Mouse (Mus musculus) liver, adult 2 months (tissue): ENCODE measurements around the gene Armc3. TPM values are rescaled to one million over a fixed set of nuclear protein-coding genes. Genes with fewer than 3 reads are reported as not detected.
"Not testable (repeated sequence)": the region's sequence is repeated elsewhere in the genome, so short reads cannot be mapped to it uniquely, and the experiment has no call there.

Experiments used
- DNase-seq: peaks from one replicate; pipeline ENCODE4 v3.0.0-alpha.2; 2011; ENCODE audit warnings: low read depth, low spot score; ENCODE audit errors: extremely low read depth
- H3K27ac ChIP-seq: fragments of 200-500 bp; replicated peaks from 2 replicates; pipeline ENCODE4 v1.5.1; 2012; ENCODE audit warnings: low read depth, mild to moderate bottlenecking, control low read depth, inconsistent platforms, low read length; ENCODE audit not compliant: insufficient read depth
- H3K27me3 ChIP-seq: fragments of 200-500 bp; 2 replicates; pipeline ENCODE4 v1.6.1; 2012; ENCODE audit warnings: mild to moderate bottlenecking, moderate library complexity, low read length, inconsistent platforms; ENCODE audit not compliant: control insufficient read depth, insufficient read depth
- H3K36me3 ChIP-seq: fragments of 200-500 bp; 2 replicates; pipeline ENCODE4 v1.6.1; 2012; ENCODE audit warnings: low read length, inconsistent platforms; ENCODE audit not compliant: control insufficient read depth, insufficient read depth
- H3K4me1 ChIP-seq: fragments of 200-500 bp; 2 replicates; pipeline ENCODE4 v1.6.1; 2011; ENCODE audit warnings: low read length; ENCODE audit not compliant: control insufficient read depth, insufficient read depth
- H3K4me3 ChIP-seq: fragments of 200-500 bp; 2 replicates; pipeline ENCODE4 v1.5.1; 2011; ENCODE audit warnings: low read depth, mild to moderate bottlenecking, control low read depth, low read length, moderate library complexity; ENCODE audit not compliant: insufficient read depth
- H3K79me2 ChIP-seq: fragments of 200-500 bp; 2 replicates; pipeline ENCODE4 v1.6.1; 2012; ENCODE audit warnings: inconsistent platforms, mild to moderate bottlenecking, low read length, moderate library complexity; ENCODE audit not compliant: control insufficient read depth, insufficient read depth
- H3K9ac ChIP-seq: fragments of 200-500 bp; 2 replicates; pipeline ENCODE4 v1.6.1; 2012; ENCODE audit warnings: low read depth, mild to moderate bottlenecking, control low read depth, inconsistent platforms, low read length
- CTCF ChIP-seq: fragments of 200-500 bp; IDR thresholded peaks from 2 replicates; pipeline ENCODE4 v1.5.1; 2011; ENCODE audit warnings: low read depth, low read length, control low read depth
- POLR2A ChIP-seq: fragments of 200-500 bp; IDR thresholded peaks from 2 replicates; pipeline ENCODE4 v1.6.1; 2011; ENCODE audit warnings: low read length, control low read depth; ENCODE audit not compliant: insufficient read depth; ENCODE audit errors: extremely low read depth
- WGBS: fragments of 180-500 bp; shearing (Covaris S2); methylation state at CpG from one replicate; pipeline ENCODE4 v1.1.7; 2018; 5-methylcytosine and 5-hydroxymethylcytosine counted together
- polyA plus RNA-seq: library from polyadenylated mRNA; depleted of rRNA; stranded (reverse); fragments of >200 nt; gene quantifications from 2 replicates; pipeline ENCODE4 v1.2.3, GENCODE M21; 2012
- total RNA-seq: library from RNA; depleted of rRNA; stranded (reverse); fragments of >200 nt; gene quantifications from 2 replicates; pipeline ENCODE4 v1.2.3, GENCODE M21; 2014

The Armc3 gene
- total and polyA plus RNA-seq, 2 experiments, result not detected

DNA sequence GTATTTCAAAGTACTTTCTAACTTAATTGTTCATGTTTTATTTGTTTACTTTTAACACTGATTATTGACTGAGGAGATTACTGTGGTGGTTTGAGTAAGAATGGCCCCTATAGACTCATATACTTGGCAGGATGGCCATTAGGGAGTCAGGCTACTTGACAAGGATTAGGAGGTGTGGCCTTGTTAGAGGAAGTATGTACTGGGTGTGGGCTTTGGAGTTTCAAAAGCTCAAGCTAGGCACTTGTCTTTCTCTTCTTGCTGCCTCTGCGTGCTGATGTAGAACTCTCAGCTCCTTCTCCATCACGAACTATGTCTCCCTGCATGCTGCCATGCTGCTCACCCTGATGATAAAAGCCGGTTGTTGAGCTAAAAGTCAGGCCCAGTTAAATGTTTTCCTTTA lies 111.4 kb downstream of the Armc3 start:
- Histone ChIP-seq H3K27me3 (no peaks in the 10 kb centered on the region), H3K79me2 (no peaks in the 10 kb centered on the region), H3K4me1 (no peaks in the 10 kb centered on the region), H3K36me3 (no peaks in the 10 kb centered on the region), H3K9ac (no peak overlapping the region), H3K4me3 (no peak overlapping the region), H3K27ac (no peak overlapping the region)
- TF ChIP-seq POLR2A (no peak), CTCF (no peak)
- 90% methylated on average over 3 of the region's 3 CpGs for WGBS
- DNase-seq, result no peak

DNA sequence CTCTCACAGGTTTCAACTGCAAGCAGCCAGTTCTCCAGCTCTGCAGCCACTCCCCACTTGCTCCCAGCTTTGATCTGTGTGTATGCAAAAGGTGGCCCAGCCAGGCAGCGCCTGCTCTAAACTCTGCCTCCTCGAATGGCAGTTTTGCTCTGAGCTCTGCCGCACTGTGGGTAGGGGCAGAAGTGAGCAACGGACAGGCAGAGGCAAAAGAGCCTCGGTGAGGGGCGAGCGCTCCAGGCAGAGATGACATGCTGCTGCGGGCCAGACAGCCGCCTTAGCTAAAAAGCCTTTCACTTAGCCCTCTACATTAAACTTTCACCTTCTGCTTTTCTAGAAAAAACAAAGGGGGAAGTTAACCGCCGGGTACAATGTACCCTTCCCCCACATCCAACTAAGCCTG lies 117.0 kb downstream of the Armc3 start:
- H3K9ac ChIP-seq, result no peak overlapping the region
- no peak overlapping the region for H3K27ac ChIP-seq
- 58% methylated on average over 11 of the region's 11 CpGs for WGBS
- no peak for TF ChIP-seq CTCF
- TF ChIP-seq POLR2A, result no peak
- no peaks in the 10 kb centered on the region for H3K36me3 ChIP-seq
- DNase-seq, result no peak
- no peak overlapping the region for H3K4me3 ChIP-seq
- no peaks in the 10 kb centered on the region for H3K27me3 ChIP-seq
- H3K4me1 ChIP-seq, result no peaks in the 10 kb centered on the region
- no peaks in the 10 kb centered on the region for H3K79me2 ChIP-seq

DNA sequence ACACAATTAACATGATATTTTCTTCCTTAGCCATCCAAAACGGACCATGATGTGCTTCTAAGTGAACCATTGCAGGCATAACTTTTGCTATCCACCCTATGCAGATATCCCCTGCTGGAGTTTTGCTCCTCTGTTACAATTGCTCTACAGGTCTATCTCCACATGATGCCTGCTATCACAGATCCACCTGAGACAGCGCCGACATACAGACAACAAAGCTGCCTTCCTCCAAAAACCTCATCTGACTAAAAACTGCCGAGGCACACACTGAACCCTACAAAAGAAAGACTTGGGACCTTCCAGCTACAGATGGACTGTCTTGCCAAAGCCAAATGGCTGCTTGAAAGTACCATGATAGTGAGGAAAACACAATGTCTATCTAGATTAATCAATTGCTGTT lies 117.6 kb downstream of the Armc3 start:
- Histone ChIP-seq H3K36me3 (no peaks in the 10 kb centered on the region), H3K27ac (no peak overlapping the region), H3K4me1 (no peaks in the 10 kb centered on the region), H3K9ac (no peak overlapping the region), H3K79me2 (no peaks in the 10 kb centered on the region), H3K27me3 (no peaks in the 10 kb centered on the region), H3K4me3 (no peak overlapping the region)
- DNase-seq, result no peak
- no peak for TF ChIP-seq CTCF
- TF ChIP-seq POLR2A, result no peak
- WGBS, result 67% methylated on average over 4 of the region's 4 CpGs

DNA sequence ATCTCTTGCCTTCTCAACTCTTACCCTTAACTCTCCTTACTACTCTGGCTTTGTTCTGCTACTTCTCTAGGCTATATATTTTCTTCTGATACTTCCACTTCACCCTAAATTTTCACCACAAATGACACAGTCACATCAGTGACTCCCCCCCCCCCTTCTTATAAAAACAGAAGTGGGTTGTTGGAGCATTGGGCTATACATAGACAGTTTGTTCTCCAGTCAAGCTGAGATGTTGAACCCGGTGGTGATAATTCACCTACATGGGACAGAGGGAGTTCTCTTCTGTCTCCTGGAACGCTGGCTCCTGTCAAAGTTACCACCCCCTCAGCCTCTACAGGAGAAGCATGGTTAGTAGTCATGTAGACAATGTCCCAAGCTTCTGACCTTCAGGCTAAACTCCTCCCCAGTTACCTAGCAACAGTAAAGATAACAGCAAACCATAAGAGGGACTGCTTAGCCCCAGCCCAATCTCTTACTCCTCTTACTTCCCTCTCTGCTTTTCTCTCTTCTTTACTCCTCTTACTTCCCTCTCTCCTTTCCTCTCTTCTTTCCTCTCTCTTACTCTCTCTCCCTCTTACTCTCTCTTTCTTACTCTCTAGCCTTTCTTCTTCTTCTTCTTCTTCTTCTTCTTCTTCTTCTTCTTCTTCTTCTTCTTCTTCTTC lies 118.2 kb downstream of the Armc3 start:
- H3K36me3 ChIP-seq, H3K4me1 ChIP-seq, H3K9ac ChIP-seq, H3K4me3 ChIP-seq, H3K27me3 ChIP-seq, H3K27ac ChIP-seq, DNase-seq, H3K79me2 ChIP-seq: not testable (repeated sequence)
- WGBS, result 82% methylated on average over 2 of the region's 2 CpGs

DNA sequence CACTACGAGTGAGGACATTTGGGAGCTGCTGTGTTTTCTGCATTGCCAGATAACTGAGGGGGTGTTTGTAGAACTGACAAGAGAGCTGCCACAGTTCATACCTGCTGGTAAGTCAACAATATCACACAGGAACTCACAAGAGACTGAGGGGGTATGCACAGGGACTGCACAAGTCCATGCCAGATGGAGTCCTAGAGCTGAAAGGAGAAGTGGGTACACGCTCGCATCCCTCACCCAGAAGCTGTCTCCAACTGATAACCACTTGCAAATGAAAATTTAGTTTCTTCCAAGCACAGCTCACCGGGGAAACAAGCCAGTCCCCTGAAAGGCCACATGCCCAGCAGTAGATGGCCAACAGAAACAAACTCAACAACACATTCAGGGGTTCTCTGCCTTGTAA lies 119.4 kb downstream of the Armc3 start:
- Histone ChIP-seq H3K27ac (no peak overlapping the region), H3K4me3 (no peak overlapping the region), H3K36me3 (no peaks in the 10 kb centered on the region), H3K9ac (no peak overlapping the region), H3K79me2 (no peaks in the 10 kb centered on the region), H3K4me1 (no peaks in the 10 kb centered on the region), H3K27me3 (no peaks in the 10 kb centered on the region)
- TF ChIP-seq CTCF, result no peak
- no peak for TF ChIP-seq POLR2A
- whole genome bisulfite sequencing, result 84% methylated on average over 4 of the region's 4 CpGs
- DNase-seq, result no peak

DNA sequence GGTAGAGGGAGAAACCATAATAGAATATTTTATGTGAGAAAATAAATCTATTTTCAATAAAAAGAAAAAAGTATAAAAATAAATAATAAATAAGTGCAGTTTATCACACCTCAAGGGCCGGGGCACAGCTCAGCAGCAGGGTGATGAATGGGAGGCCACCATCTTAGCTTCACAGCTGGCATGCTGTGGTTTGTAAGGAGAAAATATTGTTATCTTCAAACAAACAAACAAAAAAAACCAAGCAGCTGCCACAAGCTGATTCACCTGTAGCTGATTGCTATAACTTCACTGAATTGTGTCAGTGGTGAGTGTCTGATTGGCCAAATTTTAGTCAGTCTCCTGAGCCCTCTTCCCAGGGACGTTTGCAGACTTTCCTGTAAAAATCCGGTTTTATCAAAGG lies 120.2 kb downstream of the Armc3 start:
- no peaks in the 10 kb centered on the region for H3K4me1 ChIP-seq
- DNase-seq, result no peak
- no peak overlapping the region for H3K27ac ChIP-seq
- no peak overlapping the region for H3K4me3 ChIP-seq
- TF ChIP-seq CTCF (no peak), POLR2A (no peak)
- H3K36me3 ChIP-seq, result no peaks in the 10 kb centered on the region
- 81% methylated on average over 3 of the region's 3 CpGs for WGBS
- H3K9ac ChIP-seq, result no peak overlapping the region
- no peaks in the 10 kb centered on the region for H3K79me2 ChIP-seq
- H3K27me3 ChIP-seq, result no peaks in the 10 kb centered on the region
